Mouse (Mus musculus) heart, postnatal 0 days (tissue): Measurements from ENCODE around the gene Hist1h2ai.

ENCODE experiments used
- CTCF ChIP-seq: IDR thresholded peaks from 2 replicates; pipeline ENCODE4 v1.5.1; 2016; ENCODE audit warnings: antibody characterized with exemption, control low read depth, low read depth
- EP300 ChIP-seq: IDR thresholded peaks from 2 replicates; pipeline ENCODE4 v1.6.1; 2016; ENCODE audit warnings: antibody characterized with exemption, low read depth

- TF ChIP-seq CTCF, result no peak
- TF ChIP-seq EP300, result no peak
Measured at GRCm38 (mm10) chr13:21711698-21712097, 4.5 kb upstream of the Hist1h2ai start.
